Mouse (Mus musculus) cerebellum, adult 2 months (tissue): Measurements from ENCODE around the gene Il12rb2.

Source experiments
- CTCF ChIP-seq: fragments of 200-500 bp; IDR thresholded peaks from 2 replicates; pipeline ENCODE4 v1.5.1; 2011; ENCODE audit warnings: low read depth, mild to moderate bottlenecking, control low read depth, low read length, moderate library complexity, borderline replicate concordance; ENCODE audit not compliant: insufficient read depth
- POLR2A ChIP-seq: fragments of 200-500 bp; IDR thresholded peaks from 2 replicates; pipeline ENCODE4 v1.6.1; 2011; ENCODE audit warnings: low read length, control low read depth, borderline replicate concordance; ENCODE audit not compliant: insufficient read depth

- TF ChIP-seq CTCF, result no peak
- TF ChIP-seq POLR2A, result peak; percentile 67; the same call in 1 of the 2 replicates
Observed at GRCm38 (mm10) chr6:67266664-67267407, 109.2 kb downstream of the Il12rb2 start.
